Mouse (Mus musculus): ENCODE results near the gene Rai14. TPM values are rescaled to one million over a fixed set of nuclear protein-coding genes. Genes with fewer than 3 reads are reported as not detected.

Rai14 gene
- 0.22 TPM in 1 of 4 replicates, not detected in the others for total RNA-seq (2023)

GRCm38 (mm10) chr15:10714409-10715138 lies at the start of gene Rai14:
Gene Rai14 (minus strand): TSS chr15:10714624.

GRCm38 (mm10) chr15:10558465-10558864 lies 156.0 kb downstream of the Rai14 start, which contains the start of gene Ttc23l:
Gene Ttc23l (minus strand): TSS chr15:10558668.

Other genes starting within 250 kb of the Rai14 start
- 31.1 to 35.8 TPM (median 34.3 TPM) in 4 replicates for gene Dnajc21, start 244.1 kb downstream of the Rai14 start, total RNA-seq (2023)
- 34.8 to 46.1 TPM (median 43.9 TPM) in 4 replicates for gene Brix1, start 228.7 kb downstream of the Rai14 start, total RNA-seq (2023)
- gene Rad1, start 228.6 kb downstream of the Rai14 start, total RNA-seq (2023), result 22.3 to 29.9 TPM (median 28.1 TPM) in 4 replicates
- gene Ttc23l, start 156.0 kb downstream of the Rai14 start, total RNA-seq (2023), result not detected in 4 replicates
- not detected in 4 replicates for gene C1qtnf3, start 237.7 kb upstream of the Rai14 start, total RNA-seq (2023)